Mouse (Mus musculus) limb, embryonic 11.5 days (tissue): Measurements from ENCODE around the gene Sept7. TPM values are rescaled to one million over a fixed set of nuclear protein-coding genes. Genes with fewer than 3 reads are reported as not detected.
"Not testable (repeated sequence)": the region's sequence is repeated elsewhere in the genome, so short reads cannot be mapped to it uniquely, and the experiment has no call there.

Source experiments
- ATAC-seq: fragments of 200-750 bp; cut with Nextera tagmentation; 2 replicates; pipeline ENCODE4 v1.8.0; 2017; ENCODE audit warnings: low read depth; ENCODE audit not compliant: insufficient number of reproducible peaks, low FRiP score, low TSS enrichment
- DNase-seq: peaks from one replicate; pipeline ENCODE4 v3.0.0-alpha.2; 2015; ENCODE audit warnings: low spot score
- H3K27ac ChIP-seq: fragments of 300-500 bp; sonication (generic); replicated peaks from 2 replicates; pipeline ENCODE4 v1.5.1; 2014; ENCODE audit warnings: low read depth, mild to moderate bottlenecking, low read length
- H3K27me3 ChIP-seq: fragments of 300-500 bp; sonication (generic); 2 replicates; pipeline ENCODE4 v1.6.1; 2014; ENCODE audit warnings: mild to moderate bottlenecking, low read length, mixed read lengths; ENCODE audit not compliant: control insufficient read depth, insufficient read depth
- H3K36me3 ChIP-seq: fragments of 300-500 bp; sonication (generic); 2 replicates; pipeline ENCODE4 v1.6.1; 2014; ENCODE audit warnings: mild to moderate bottlenecking, low read length, moderate library complexity, mixed read lengths; ENCODE audit not compliant: control insufficient read depth, insufficient read depth
- H3K4me1 ChIP-seq: fragments of 300-500 bp; sonication (generic); 2 replicates; pipeline ENCODE4 v1.6.1; 2014; ENCODE audit warnings: low read length, mixed read lengths; ENCODE audit not compliant: control insufficient read depth, insufficient read depth
- H3K4me2 ChIP-seq: fragments of 300-500 bp; sonication (generic); 2 replicates; pipeline ENCODE4 v1.6.1; 2014; ENCODE audit warnings: low read depth, mild to moderate bottlenecking, moderate library complexity; ENCODE audit not compliant: severe bottlenecking
- H3K4me3 ChIP-seq: fragments of 300-500 bp; sonication (generic); 2 replicates; pipeline ENCODE4 v1.5.1; 2014; ENCODE audit warnings: low read depth, low read length
- H3K9ac ChIP-seq: fragments of 300-500 bp; sonication (generic); 2 replicates; pipeline ENCODE4 v1.6.1; 2014; ENCODE audit warnings: mild to moderate bottlenecking, low read length
- H3K9me3 ChIP-seq: fragments of 300-500 bp; sonication (generic); 2 replicates; pipeline ENCODE4 v1.6.1; 2016; ENCODE audit warnings: low read length; ENCODE audit not compliant: control insufficient read depth
- WGBS: fragments of 180-500 bp; shearing (Covaris S2); extraction: QIAGEN DNeasy Blood & Tissue Kit; methylation state at CpG from one replicate; pipeline ENCODE4 v1.1.7; 2014; 5-methylcytosine and 5-hydroxymethylcytosine counted together
- polyA plus RNA-seq: library from polyadenylated mRNA; unstranded; fragments of >200 nt; fragmentation: Nextera tagmentation; extraction: Ambion mirVana; gene quantifications from 2 replicates; pipeline ENCODE4 v1.2.1, GENCODE M21; 2014

The Sept7 gene
- polyA plus RNA-seq, 1 experiment from 2014 or later, result 295 TPM

DNA sequence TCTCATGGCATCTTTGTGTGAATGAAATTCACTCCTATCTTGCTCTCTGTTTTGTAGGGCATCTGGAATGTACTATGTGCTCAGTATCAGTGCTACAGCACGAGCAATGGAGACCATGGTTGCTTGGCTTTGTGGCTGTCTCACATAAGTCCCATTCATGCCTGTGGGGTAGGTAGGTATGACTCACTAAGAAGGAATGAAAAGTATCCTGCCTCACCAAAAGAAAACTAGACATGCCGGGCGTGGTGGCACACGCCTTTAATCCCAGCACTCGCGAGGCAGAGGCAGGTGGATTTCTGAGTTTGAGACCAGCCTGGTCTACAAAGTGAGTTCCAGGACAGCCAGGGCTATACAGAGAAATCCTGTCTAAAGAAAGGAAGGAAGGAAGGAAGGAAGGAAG is 67.4 kb downstream of the Sept7 start:
- H3K27me3 ChIP-seq, H3K4me3 ChIP-seq, ATAC-seq, DNase-seq, H3K9ac ChIP-seq, H3K27ac ChIP-seq, H3K9me3 ChIP-seq, H3K4me2 ChIP-seq, H3K36me3 ChIP-seq, H3K4me1 ChIP-seq: not testable (repeated sequence)
- WGBS, result 93% methylated on average over 6 of the region's 6 CpGs

DNA sequence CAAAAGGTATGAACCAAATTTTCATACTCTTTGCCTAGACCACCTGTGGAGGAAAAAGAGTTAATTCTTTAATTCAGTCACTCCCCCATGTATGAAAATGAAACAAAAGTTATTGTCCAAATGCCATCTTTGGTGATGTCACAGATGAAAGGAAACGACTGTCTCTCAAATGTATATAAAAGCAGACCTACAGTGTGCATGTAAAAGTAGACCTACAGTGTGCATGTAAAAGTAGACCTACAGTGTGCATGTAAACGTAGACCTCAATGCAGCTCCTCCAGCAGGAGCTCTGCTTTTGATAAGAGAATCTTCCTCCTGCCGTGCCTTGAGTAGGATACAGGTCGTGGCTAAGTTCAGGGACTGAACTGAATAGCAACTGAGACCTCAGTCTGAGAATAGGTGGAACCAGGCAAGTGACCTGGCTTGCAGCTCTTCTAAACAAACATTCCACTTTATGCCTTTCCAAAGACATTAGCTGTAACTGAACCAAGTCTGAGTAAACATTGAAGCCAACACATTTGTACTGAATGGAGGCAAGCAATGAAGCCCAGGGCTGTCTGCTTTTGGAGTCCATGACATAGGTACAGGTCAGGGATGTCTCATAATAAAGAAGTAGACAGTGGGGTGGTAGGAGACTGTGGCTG is 75.6 kb downstream of the Sept7 start:
- ATAC-seq (no peak), DNase-seq (no peak)
- no peak overlapping the region for H3K27ac ChIP-seq
- H3K9ac ChIP-seq, result no peak overlapping the region
- H3K27me3 ChIP-seq, result no peaks in the 10 kb centered on the region
- no peak overlapping the region for H3K4me3 ChIP-seq
- no peak overlapping the region for H3K4me2 ChIP-seq
- H3K4me1 ChIP-seq, result no peaks in the 10 kb centered on the region
- WGBS, result 88% methylated on average over 4 of the region's 4 CpGs
- no peaks in the 10 kb centered on the region for H3K9me3 ChIP-seq
- no peaks in the 10 kb centered on the region for H3K36me3 ChIP-seq

DNA sequence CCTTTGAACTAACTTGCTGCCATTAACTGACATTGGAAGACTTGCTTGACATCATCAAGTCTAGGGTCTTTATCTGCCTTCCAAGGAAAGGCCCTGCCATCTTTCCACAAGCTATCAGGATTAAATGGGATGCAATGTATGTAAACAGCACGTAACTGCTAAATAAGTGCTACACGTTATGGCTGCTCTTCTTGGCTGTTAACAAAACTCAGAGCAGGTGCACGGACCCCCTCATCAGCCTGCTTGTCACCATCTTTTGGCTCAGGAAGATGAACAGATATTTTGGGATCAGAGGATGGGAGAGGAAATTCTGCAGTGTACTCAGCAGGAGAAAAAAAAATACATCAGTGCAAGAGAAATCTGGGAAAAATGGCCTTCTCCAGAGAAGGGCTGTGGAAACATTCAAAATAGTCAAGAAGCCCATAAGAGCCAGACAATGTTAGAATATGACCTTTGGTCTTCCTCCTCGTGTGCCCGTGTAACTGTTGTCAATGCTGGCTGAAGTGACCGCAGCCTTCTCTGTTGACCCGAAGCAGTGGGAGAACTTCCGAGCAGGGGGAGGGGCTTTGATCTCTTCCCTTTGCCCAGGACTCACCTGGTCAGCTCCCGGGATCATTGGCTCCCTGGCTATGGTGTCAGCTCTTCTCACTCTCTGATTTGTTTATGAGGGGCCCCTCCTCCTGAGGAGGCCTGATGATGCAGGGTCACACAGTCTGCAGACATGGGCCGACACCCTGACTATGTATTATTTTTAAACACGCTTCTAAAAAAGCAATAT is 76.9 kb downstream of the Sept7 start:
- H3K27ac ChIP-seq, result no peak overlapping the region
- no peak overlapping the region for H3K9ac ChIP-seq
- H3K9me3 ChIP-seq, result no peaks in the 10 kb centered on the region
- H3K4me2 ChIP-seq, result no peak overlapping the region
- H3K27me3 ChIP-seq, result no peaks in the 10 kb centered on the region
- no peaks in the 10 kb centered on the region for H3K36me3 ChIP-seq
- WGBS, result 80% methylated on average over 11 of the region's 11 CpGs
- ATAC-seq (no peak), DNase-seq (no peak)
- no peaks in the 10 kb centered on the region for H3K4me1 ChIP-seq
- H3K4me3 ChIP-seq, result no peak overlapping the region

DNA sequence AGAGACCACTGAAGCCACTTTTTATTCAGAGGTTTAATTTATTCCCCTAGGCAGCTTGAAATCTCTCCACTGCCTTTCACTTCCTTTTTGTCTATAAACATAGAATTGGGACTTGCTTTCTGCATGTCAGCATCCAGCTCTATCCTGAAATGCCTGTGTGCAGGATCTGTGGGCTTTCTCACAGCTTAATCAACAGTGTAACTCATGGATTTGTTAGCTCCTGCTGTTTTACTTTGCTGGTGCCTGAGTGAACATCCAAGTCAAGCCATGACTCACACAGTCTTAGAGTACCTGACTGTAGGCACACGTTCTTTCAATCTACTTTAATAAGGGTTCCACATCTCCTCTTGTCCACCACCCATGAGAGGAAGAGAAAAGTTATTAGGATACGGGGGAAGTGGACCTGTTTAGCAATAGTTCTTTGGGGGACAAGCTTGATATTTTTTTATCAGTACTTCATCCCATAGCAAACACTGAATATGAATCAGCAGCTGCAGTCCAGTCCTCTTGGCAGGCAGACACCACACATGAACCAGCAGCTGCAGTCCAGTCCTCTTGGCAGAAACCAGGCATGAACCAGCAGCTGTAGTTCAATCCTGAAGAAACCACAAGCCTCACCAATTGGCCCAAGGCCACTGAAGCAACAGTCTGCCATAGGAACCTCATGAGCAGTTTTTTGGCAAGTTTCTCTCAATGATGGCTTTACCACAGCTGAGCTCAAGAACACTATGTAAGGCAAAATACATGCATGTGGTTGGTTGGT is 85.4 kb downstream of the Sept7 start:
- Histone ChIP-seq H3K36me3 (no peaks in the 10 kb centered on the region), H3K27ac (no peak overlapping the region), H3K27me3 (no peaks in the 10 kb centered on the region), H3K4me2 (no peak overlapping the region), H3K4me3 (no peak overlapping the region), H3K9ac (no peak overlapping the region), H3K9me3 (no peaks in the 10 kb centered on the region), H3K4me1 (no peaks in the 10 kb centered on the region)
- ATAC-seq (no peak), DNase-seq (no peak)
- WGBS, result 87% methylated on average over 2 of the region's 2 CpGs

DNA sequence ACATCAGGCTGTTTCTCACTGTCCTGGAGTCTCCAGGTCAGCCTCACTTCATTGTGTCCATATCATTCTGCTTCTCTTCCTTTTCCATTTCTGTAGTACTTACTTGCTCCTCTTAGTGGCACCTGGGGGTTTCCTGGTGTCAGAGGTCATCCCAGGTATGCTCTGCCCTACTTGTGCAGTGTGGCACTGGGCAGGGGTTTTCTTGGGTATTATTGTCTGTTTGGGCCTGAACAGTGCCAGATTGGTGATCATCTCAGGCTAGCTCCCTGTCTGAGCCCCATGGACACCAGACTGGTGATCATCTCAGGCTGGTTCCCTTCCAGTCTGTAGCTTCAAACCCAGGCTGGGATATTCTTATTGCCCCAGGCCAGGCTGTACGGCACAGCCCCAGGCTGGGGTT is 88.2 kb downstream of the Sept7 start:
- Histone ChIP-seq H3K27me3 (no peaks in the 10 kb centered on the region), H3K9me3 (no peaks in the 10 kb centered on the region), H3K4me2 (no peak overlapping the region), H3K4me3 (no peak overlapping the region), H3K36me3 (no peaks in the 10 kb centered on the region), H3K9ac (no peak overlapping the region), H3K4me1 (no peaks in the 10 kb centered on the region), H3K27ac (no peak overlapping the region)
- WGBS, result 67% methylated on average over 1 of the region's 1 CpGs
- DNase-seq, result no peak
- ATAC-seq, result 0 out of 2 replicates have a peak, but pooled peaks have one; percentile 21

DNA sequence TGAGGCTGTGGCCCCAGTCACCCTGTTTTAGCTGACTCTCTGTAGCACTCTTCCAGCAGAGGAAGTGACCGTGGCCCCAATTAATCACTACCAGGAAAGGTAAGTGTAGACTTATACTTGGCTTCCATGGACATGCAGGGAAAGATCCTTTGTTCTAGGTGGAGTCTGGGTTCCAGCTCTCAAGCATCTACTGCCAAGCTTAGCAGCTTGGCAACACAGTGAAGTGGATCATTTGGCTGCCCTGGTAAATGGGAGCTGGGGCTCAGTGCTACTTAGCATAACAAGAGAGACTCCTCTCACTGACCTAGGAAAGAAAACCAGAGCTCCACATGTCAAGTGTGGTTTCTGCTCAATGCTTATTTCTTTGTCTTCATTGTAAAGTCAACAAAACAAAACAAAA is 101.5 kb downstream of the Sept7 start:
- Histone ChIP-seq H3K27ac (no peak overlapping the region), H3K4me3 (no peak overlapping the region), H3K9me3 (no peaks in the 10 kb centered on the region), H3K9ac (no peak overlapping the region), H3K4me1 (no peaks in the 10 kb centered on the region), H3K27me3 (no peaks in the 10 kb centered on the region), H3K4me2 (no peak overlapping the region), H3K36me3 (no peaks in the 10 kb centered on the region)
- ATAC-seq (no peak), DNase-seq (no peak)
- WGBS, result 86% methylated on average over 1 of the region's 1 CpGs

DNA sequence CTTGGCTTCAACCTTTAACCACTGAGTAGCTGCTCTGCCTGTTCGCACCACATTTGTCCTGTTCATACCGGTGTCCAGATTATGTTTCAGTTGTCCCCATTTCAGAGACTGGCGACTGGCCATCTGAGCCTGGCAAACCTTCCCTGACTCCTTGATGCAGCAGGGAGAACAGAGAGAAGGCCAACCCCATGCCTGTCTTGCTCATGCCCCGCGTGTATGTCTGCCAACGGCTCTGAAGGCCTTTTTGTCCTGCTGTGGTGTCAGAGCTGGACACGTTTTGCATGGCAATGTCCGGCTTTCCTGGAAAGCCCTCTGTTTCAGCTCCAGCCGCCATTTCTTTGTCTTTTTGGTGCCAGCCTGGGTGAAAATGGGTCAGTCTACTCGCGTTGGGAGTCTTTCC is 103.6 kb downstream of the Sept7 start:
- H3K4me1 ChIP-seq, result no peaks in the 10 kb centered on the region
- H3K4me3 ChIP-seq, result no peak overlapping the region
- ATAC-seq (no peak), DNase-seq (no peak)
- H3K9me3 ChIP-seq, result no peaks in the 10 kb centered on the region
- no peak overlapping the region for H3K4me2 ChIP-seq
- H3K27me3 ChIP-seq, result no peaks in the 10 kb centered on the region
- 92% methylated on average over 11 of the region's 11 CpGs for WGBS
- H3K27ac ChIP-seq, result no peak overlapping the region
- no peak overlapping the region for H3K9ac ChIP-seq
- H3K36me3 ChIP-seq, result no peaks in the 10 kb centered on the region

DNA sequence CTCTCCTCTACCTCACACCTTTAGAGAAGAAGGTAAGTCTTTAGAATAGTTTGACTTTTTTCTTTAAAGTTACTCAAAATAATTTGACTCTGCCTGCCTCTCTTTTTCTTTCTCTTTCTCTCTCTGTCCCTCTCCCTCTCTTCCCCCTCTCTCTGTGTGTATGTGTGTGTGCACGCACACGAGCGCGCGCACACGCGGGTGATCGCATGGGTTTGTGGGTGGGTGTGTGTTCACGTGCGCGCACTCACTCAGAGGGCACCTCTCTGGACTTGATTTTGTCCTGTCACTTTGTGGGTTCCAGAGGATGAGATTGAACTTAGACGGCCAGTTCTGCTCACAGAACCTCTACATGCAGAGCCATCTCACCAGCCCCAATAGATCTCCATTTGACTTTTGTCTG is 105.3 kb downstream of the Sept7 start:
- no peaks in the 10 kb centered on the region for H3K36me3 ChIP-seq
- no peak overlapping the region for H3K27ac ChIP-seq
- DNase-seq (no peak), ATAC-seq (no peak)
- H3K9ac ChIP-seq, result no peak overlapping the region
- H3K9me3 ChIP-seq, result no peaks in the 10 kb centered on the region
- H3K4me2 ChIP-seq, result no peak overlapping the region
- H3K4me3 ChIP-seq, result no peak overlapping the region
- no peaks in the 10 kb centered on the region for H3K27me3 ChIP-seq
- H3K4me1 ChIP-seq, result no peaks in the 10 kb centered on the region
- WGBS, result 95% methylated on average over 12 of the region's 12 CpGs
